Mouse (Mus musculus): ENCODE measurements around the gene Ubox5. TPM values are rescaled to one million over a fixed set of nuclear protein-coding genes. Genes with fewer than 3 reads are reported as not detected.

Gene Ubox5
- polyA plus RNA-seq, 1 experiment from 2014 or later: 5.0 TPM

DNA sequence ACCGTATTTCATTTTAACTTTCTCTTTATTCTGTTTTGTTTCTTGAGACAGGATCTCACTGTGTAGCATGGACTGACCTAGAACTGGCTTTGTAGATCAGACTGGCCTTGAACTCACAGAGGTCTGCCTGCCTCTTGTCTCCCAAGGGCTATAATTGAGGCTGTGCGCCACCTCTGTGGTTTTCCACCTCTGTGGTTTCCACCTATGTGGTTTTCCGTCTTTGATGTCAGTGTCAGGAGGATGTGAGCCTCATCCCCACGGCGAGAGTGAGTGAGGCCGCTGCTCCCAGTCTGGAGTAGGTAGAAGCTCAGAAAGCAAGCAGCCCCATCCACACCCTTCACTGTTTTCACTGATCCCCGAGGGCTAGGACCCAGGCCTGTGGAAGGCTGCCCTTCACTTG lies 75.0 kb downstream of the Ubox5 start:
- no peak overlapping the region for H3K4me3 ChIP-seq (replicated peaks)

DNA sequence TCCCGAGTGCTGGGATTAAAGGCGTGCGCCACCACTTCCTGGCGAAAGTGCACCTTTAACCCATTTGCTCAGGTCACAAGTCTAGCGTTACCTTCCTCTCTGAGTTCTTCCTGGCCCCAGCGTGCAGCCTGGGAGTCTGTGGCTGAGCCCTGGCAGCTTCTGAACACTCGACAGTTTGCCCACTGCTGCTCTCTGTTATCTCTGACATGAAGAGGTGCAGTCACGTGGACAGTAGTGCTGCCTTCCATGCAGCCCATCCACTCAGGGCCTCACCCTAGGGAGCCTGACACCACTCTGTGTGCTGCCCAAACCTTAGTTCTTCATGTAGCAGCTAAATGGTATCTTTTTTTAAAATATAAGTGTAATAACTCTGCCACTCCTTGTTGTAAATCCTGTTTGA lies 82.9 kb downstream of the Ubox5 start:
- ATAC-seq (ENCODE audit: insufficient read depth): peak; percentile 73
- 47% methylated on average over 8 of the region's 8 CpGs for WGBS (ENCODE audit: insufficient replicate concordance)
- no peak overlapping the region for H3K4me3 ChIP-seq (replicated peaks)
- 0 out of 2 replicates have a peak, but pooled peaks cover 15% of the 10 kb centered on the region for H3K4me1 ChIP-seq (replicated peaks)
- H3K27ac ChIP-seq (replicated peaks): no peak overlapping the region
- H3K4me2 ChIP-seq: no peak overlapping the region
- peaks cover 81% of the 10 kb centered on the region for H3K36me3 ChIP-seq (replicated peaks)
- no peaks in the 10 kb centered on the region for H3K27me3 ChIP-seq
- no peak overlapping the region for H3K9ac ChIP-seq
- H3K9me3 ChIP-seq (replicated peaks): no peaks in the 10 kb centered on the region

More for the DNA sequence above, 75.0 kb downstream of the Ubox5 start:
- WGBS (ENCODE audit: insufficient replicate concordance): 72% methylated on average over 7 of the region's 7 CpGs
- Histone ChIP-seq H3K36me3 (replicated peaks) (peaks cover 48% of the 10 kb centered on the region), H3K4me2 (no peak overlapping the region), H3K4me1 (replicated peaks) (no peaks in the 10 kb centered on the region), H3K9me3 (replicated peaks) (no peaks in the 10 kb centered on the region), H3K27me3 (no peaks in the 10 kb centered on the region), H3K27ac (replicated peaks) (no peak overlapping the region), H3K9ac (no peak overlapping the region)
- no peak for ATAC-seq (ENCODE audit: insufficient read depth)

DNA sequence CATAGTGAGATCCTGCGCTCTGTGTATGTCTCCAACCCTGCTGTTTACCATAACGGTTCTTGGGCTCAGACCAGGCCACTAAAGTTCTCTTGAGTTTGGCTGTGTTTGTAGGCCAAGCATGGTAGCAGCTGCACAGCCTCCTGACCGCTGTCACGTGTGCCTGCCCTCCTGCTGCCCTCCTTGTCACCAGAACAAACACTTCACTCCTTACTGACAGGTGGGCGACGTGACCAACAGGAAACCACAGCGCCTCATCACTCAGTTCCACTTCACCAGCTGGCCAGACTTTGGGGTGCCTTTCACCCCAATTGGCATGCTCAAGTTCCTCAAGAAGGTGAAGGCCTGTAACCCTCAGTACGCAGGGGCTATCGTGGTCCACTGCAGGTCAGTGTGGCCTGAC lies 89.6 kb downstream of the Ubox5 start:
- Histone ChIP-seq H3K27me3 (no peaks in the 10 kb centered on the region), H3K9me3 (replicated peaks) (no peaks in the 10 kb centered on the region), H3K27ac (replicated peaks) (no peak overlapping the region), H3K4me2 (no peak overlapping the region), H3K36me3 (replicated peaks) (peaks cover 77% of the 10 kb centered on the region), H3K4me3 (replicated peaks) (no peak overlapping the region), H3K4me1 (replicated peaks) (0 out of 2 replicates have a peak, but pooled peaks cover 4% of the 10 kb centered on the region), H3K9ac (no peak overlapping the region)
- ATAC-seq (ENCODE audit: insufficient read depth): no peak
- WGBS (ENCODE audit: insufficient replicate concordance): 70% methylated on average over 9 of the region's 9 CpGs

Other genes with a start within 250 kb of the Ubox5 start
- 2.9 and 3.1 TPM in 2 replicates for gene Cpxm1, start 232.5 kb downstream of the Ubox5 start, polyA plus RNA-seq (2015; fragmentation: Nextera tagmentation; extraction: Ambion mirVana)
- not detected in 2 replicates for gene Gm28372, start 224.8 kb downstream of the Ubox5 start, polyA plus RNA-seq (2015; fragmentation: Nextera tagmentation; extraction: Ambion mirVana)
- gene 1700020A23Rik, start 224.8 kb downstream of the Ubox5 start, polyA plus RNA-seq (2015; fragmentation: Nextera tagmentation; extraction: Ambion mirVana): not detected in 2 replicates
- not detected in 2 replicates for gene Tmem239, start 223.6 kb downstream of the Ubox5 start, polyA plus RNA-seq (2015; fragmentation: Nextera tagmentation; extraction: Ambion mirVana)
- 35.0 and 43.4 TPM in 2 replicates for gene Vps16, start 205.7 kb downstream of the Ubox5 start, polyA plus RNA-seq (2015; fragmentation: Nextera tagmentation; extraction: Ambion mirVana)
- 3.8 TPM in 2 replicates for gene Pced1a, start 205.3 kb downstream of the Ubox5 start, polyA plus RNA-seq (2015; fragmentation: Nextera tagmentation; extraction: Ambion mirVana)
- gene Ptpra, start 179.8 kb downstream of the Ubox5 start, polyA plus RNA-seq (2015; fragmentation: Nextera tagmentation; extraction: Ambion mirVana): 30.0 and 30.7 TPM in 2 replicates
- 40.3 and 41.1 TPM in 2 replicates for gene Mrps26, start 66.3 kb downstream of the Ubox5 start, polyA plus RNA-seq (2015; fragmentation: Nextera tagmentation; extraction: Ambion mirVana)
- gene Oxt, start 53.9 kb downstream of the Ubox5 start, polyA plus RNA-seq (2015; fragmentation: Nextera tagmentation; extraction: Ambion mirVana): not detected in 2 replicates
- not detected in 2 replicates for gene Avp, start 47.5 kb downstream of the Ubox5 start, polyA plus RNA-seq (2015; fragmentation: Nextera tagmentation; extraction: Ambion mirVana)
- 8.6 and 9.5 TPM in 2 replicates for gene Fastkd5, start within 50 bp of the Ubox5 start, polyA plus RNA-seq (2015; fragmentation: Nextera tagmentation; extraction: Ambion mirVana)
- 1.4 and 2.0 TPM in 2 replicates for gene Lzts3, start 12.8 kb upstream of the Ubox5 start, polyA plus RNA-seq (2015; fragmentation: Nextera tagmentation; extraction: Ambion mirVana)
- gene Ddrgk1, start 34.6 kb upstream of the Ubox5 start, polyA plus RNA-seq (2015; fragmentation: Nextera tagmentation; extraction: Ambion mirVana): 40.6 and 43.8 TPM in 2 replicates
- gene Itpa, start 37.6 kb upstream of the Ubox5 start, polyA plus RNA-seq (2015; fragmentation: Nextera tagmentation; extraction: Ambion mirVana): 41.0 and 44.8 TPM in 2 replicates
- 0.08 and 0.14 TPM in 2 replicates for gene Slc4a11, start 67.5 kb upstream of the Ubox5 start, polyA plus RNA-seq (2015; fragmentation: Nextera tagmentation; extraction: Ambion mirVana)

Data from liver, embryonic 15.5 days (tissue).